Mouse (Mus musculus): ENCODE data around the gene Olfr690. TPM values are rescaled to one million over a fixed set of nuclear protein-coding genes. Genes with fewer than 3 reads are reported as not detected.

Gene Olfr690
- polyA plus RNA-seq, 1 experiment = 0.40 TPM

GRCm38 (mm10) chr7:105342170-105342569 is 8.3 kb upstream of the Olfr690 start, which contains the start of gene Olfr691:
Gene Olfr691, minus strand, starts transcription at chr7:105342270.
- TF ChIP-seq CTCF (IDR thresholded peaks at IDR 0.05; ENCODE audit: borderline replicate concordance, extremely low read depth, insufficient read depth, insufficient read length) (no peak), POLR2A (IDR thresholded peaks at IDR 0.05; ENCODE audit: borderline replicate concordance, extremely low read depth, insufficient read depth, insufficient read length, poor library complexity, severe bottlenecking) (no peak)
- no peak for DNase-seq (ENCODE audit: low read depth)

- TF ChIP-seq POLR2A (IDR thresholded peaks at IDR 0.05; ENCODE audit: borderline replicate concordance, extremely low read depth, insufficient read depth, insufficient read length, poor library complexity, severe bottlenecking) (no peak), CTCF (IDR thresholded peaks at IDR 0.05; ENCODE audit: borderline replicate concordance, extremely low read depth, insufficient read depth, insufficient read length) (no peak)
- DNase-seq (ENCODE audit: low read depth) = no peak
Measured at GRCm38 (mm10) chr7:105325302-105325701, 8.6 kb downstream of the Olfr690 start.

- DNase-seq (ENCODE audit: low read depth) = no peak
- TF ChIP-seq CTCF (IDR thresholded peaks at IDR 0.05; ENCODE audit: borderline replicate concordance, extremely low read depth, insufficient read depth, insufficient read length) = no peak
- no peak for TF ChIP-seq POLR2A (IDR thresholded peaks at IDR 0.05; ENCODE audit: borderline replicate concordance, extremely low read depth, insufficient read depth, insufficient read length, poor library complexity, severe bottlenecking)
Measured at GRCm38 (mm10) chr7:105310865-105311264, 23.0 kb downstream of the Olfr690 start, which contains the start of gene Olfr689. Gene Olfr689, plus strand, starts transcription at chr7:105311165.

- no peak for DNase-seq (ENCODE audit: low read depth)
- TF ChIP-seq CTCF (IDR thresholded peaks at IDR 0.05; ENCODE audit: borderline replicate concordance, extremely low read depth, insufficient read depth, insufficient read length) (no peak), POLR2A (IDR thresholded peaks at IDR 0.05; ENCODE audit: borderline replicate concordance, extremely low read depth, insufficient read depth, insufficient read length, poor library complexity, severe bottlenecking) (no peak)
Measured at GRCm38 (mm10) chr7:105290051-105290450, 43.9 kb downstream of the Olfr690 start.

GRCm38 (mm10) chr7:105287795-105288194 is 46.1 kb downstream of the Olfr690 start, which contains the start of gene Olfr688:
Gene Olfr688, plus strand, starts transcription at chr7:105288095.
- no peak for TF ChIP-seq CTCF (IDR thresholded peaks at IDR 0.05; ENCODE audit: borderline replicate concordance, extremely low read depth, insufficient read depth, insufficient read length)
- TF ChIP-seq POLR2A (IDR thresholded peaks at IDR 0.05; ENCODE audit: borderline replicate concordance, extremely low read depth, insufficient read depth, insufficient read length, poor library complexity, severe bottlenecking) = no peak
- no peak for DNase-seq (ENCODE audit: low read depth)

Other genes starting within 250 kb of the Olfr690 start
- not detected in 2 replicates for gene Olfr680-ps1, start 241.3 kb downstream of the Olfr690 start, polyA plus RNA-seq (2012; rRNA removed)
- gene Olfr681, start 217.3 kb downstream of the Olfr690 start, polyA plus RNA-seq (2012; rRNA removed) = not detected in 2 replicates
- gene Olfr683, start 187.1 kb downstream of the Olfr690 start, polyA plus RNA-seq (2012; rRNA removed) = not detected in 2 replicates
- gene Olfr684, start 170.5 kb downstream of the Olfr690 start, polyA plus RNA-seq (2012; rRNA removed) = not detected in 2 replicates
- gene Olfr685, start 148.1 kb downstream of the Olfr690 start, polyA plus RNA-seq (2012; rRNA removed) = not detected in 2 replicates
- not detected in 2 replicates for gene Olfr686, start 126.6 kb downstream of the Olfr690 start, polyA plus RNA-seq (2012; rRNA removed)
- gene Olfr688, start 46.0 kb downstream of the Olfr690 start, polyA plus RNA-seq (2012; rRNA removed) = not detected in 2 replicates
- not detected in 2 replicates for gene Olfr689, start 22.9 kb downstream of the Olfr690 start, polyA plus RNA-seq (2012; rRNA removed)
- 0.31 and 0.40 TPM in 2 replicates for gene Olfr691, start 8.2 kb upstream of the Olfr690 start, polyA plus RNA-seq (2012; rRNA removed)
- not detected in 2 replicates for gene Olfr692, start 34.1 kb upstream of the Olfr690 start, polyA plus RNA-seq (2012; rRNA removed)
- not detected in 2 replicates for gene Gm5901, start 40.9 kb upstream of the Olfr690 start, polyA plus RNA-seq (2012; rRNA removed)
- 41.6 and 50.0 TPM in 2 replicates for gene Fam160a2, start 66.0 kb upstream of the Olfr690 start, polyA plus RNA-seq (2012; rRNA removed)
- gene Cnga4, start 70.5 kb upstream of the Olfr690 start, polyA plus RNA-seq (2012; rRNA removed) = 0.37 TPM in 2 replicates
- 2.1 and 3.0 TPM in 2 replicates for gene Cckbr, start 91.6 kb upstream of the Olfr690 start, polyA plus RNA-seq (2012; rRNA removed)
- 20.9 and 22.7 TPM in 2 replicates for gene Cavin3, start 148.2 kb upstream of the Olfr690 start, polyA plus RNA-seq (2012; rRNA removed)
- gene Smpd1, start 220.3 kb upstream of the Olfr690 start, polyA plus RNA-seq (2012; rRNA removed) = 51.2 and 59.6 TPM in 2 replicates
- 304 and 347 TPM in 2 replicates for gene Apbb1, start 247.5 kb upstream of the Olfr690 start, polyA plus RNA-seq (2012; rRNA removed)